Mouse (Mus musculus) CD8-positive naive resting alpha-beta T cell, adult 2 months (primary cell): ENCODE results near the gene Cacna1a.
A peak's percentile ranks its signal among the peaks of the same experiment; 100 is the strongest.
"Not testable (repeated sequence)": the region's sequence is repeated elsewhere in the genome, so short reads cannot be mapped to it uniquely, and the experiment has no call there.

ENCODE experiments used
- DNase-seq, 2 experiments: peaks; one replicate each; pipeline ENCODE4 v3.0.0; 2022; ENCODE audit warnings: low read depth in 2 of 2, low spot score in 2 of 2

Gene Cacna1a

DNA sequence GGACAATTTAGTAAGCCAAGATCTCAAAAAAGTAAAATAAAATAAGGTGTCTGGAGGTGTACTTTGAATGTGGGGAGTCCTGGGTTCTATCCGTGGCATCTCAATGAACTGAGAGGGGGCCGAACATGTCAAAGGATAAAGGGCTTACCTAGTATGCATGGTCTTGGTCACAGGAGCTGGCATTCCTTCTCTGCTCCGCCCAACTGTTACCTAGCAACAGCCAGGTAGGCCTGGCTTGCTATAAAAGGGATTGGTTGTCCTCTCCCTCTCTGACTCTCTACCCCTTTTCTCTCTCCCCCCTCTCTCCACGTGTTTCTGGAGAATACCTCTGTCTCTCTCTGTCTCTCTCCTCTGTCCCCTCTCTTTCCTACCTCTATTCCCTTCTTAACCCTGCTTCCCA is 269.4 kb downstream of the Cacna1a start:
- DNase-seq = no peak

DNA sequence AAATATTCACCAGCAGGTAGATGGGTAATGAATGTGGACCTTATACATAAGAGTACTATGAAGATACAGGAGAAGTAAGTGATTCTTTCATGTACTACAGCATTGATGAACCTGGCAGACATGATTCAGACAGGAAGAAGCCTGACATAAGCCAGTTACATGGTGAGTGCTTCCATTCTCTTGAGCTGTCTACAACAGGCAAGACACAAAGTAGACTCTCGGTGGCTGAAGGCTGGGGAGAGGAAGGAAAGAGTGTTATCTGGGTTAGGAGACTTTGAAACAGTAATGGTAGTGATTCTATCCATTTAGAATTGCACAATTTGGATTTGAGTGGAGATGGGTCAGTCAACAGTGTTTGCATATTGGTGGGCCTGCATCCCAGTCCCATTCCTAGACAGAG is 270.7 kb downstream of the Cacna1a start:
- DNase-seq = no peak

DNA sequence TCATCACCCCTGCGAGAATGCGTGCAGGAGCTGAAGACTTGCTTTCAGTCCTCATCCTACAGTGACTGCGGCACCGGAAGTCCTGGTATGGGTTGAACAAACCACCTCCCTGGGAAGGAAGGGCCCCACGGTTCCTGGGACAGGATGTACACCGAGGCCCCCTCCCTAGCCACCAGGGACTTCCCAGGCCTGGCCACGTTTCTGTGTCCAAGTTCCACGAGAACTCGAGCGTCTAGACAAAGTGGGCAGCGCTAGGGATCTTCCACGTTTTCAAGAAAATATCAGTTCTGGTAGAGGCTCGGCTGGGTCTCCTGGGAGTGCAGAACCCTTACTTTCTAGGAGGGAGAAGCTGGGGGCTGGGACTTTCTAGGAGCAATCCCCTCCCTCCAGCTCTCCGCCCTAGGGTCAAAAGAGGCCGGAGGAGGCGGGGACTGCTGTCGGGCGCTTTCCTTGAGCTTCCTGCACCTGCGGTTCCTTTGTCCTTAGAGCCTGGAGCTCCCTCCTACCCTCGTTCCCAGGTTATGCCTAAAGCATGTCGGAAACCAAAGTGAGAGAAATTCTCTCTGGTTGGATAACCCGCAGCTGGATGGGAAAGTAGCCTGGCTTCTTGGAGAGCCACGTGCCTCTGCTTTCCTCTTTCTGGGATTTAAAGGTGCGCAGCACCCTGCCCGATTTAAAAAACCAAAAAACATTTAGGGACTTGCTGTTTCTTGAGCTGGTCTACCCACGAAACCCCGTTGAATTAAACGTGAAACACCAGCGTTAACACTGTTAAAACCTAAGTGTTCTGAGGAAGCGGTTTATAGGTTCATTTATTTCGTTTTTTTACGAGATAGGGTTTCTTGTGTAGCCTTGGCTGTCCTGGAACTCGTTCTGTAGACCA is 271.9 kb downstream of the Cacna1a start:
- peak; percentile 72 to 77 for DNase-seq

DNA sequence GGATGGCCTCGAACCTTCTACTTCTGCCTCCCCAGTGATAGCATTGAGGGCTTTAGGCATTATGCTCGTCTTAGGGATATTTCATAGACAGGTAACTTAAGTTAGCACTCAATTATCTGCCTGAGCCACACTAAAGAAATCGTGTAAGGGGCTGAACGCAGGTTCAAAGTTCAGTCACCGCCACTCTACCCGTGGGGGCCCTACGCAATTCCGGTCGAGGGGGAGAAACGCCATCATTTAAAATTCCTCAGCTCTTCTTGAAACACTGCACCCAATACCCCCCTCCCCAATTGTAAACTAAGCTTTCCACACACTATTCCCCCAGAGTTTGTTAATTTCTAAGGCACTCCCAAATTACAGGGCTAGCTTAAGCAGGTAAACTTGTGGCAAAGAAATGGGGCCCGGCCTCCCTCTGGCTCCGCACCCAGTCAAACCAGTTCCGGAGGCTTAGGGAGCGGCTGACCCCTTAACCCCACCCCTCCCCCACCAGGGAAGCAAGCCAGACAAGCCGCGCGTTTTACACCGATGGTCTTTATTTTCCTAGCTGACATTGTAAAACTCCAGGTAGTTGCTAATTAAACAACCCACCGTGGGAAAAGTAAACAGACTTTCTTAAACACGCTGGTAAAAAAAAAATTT is 272.7 kb downstream of the Cacna1a start:
- peak in 1 of 2 experiments; percentile 19 for DNase-seq

DNA sequence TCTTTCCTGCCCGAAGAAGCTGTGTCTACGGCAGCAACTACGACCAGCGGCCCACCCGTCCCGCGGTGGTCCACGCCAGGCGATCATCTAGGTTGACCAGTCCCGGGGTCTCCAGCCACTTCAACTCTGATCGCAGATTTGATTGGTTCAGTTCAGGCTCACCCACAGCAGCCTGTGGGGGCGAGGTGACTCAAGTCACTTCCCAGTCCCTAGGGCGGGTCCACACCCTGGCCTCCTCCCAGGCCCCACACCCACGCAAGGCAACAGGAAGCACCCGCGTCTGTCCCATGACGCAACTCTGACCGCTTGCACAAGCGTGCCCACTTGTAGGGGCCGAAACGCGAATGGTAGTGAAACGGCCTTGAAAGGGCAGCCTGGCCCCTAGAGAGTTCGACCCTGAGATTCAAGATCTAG is 273.2 kb downstream of the Cacna1a start:
- peak in 1 of 2 experiments; percentile 57 for DNase-seq

DNA sequence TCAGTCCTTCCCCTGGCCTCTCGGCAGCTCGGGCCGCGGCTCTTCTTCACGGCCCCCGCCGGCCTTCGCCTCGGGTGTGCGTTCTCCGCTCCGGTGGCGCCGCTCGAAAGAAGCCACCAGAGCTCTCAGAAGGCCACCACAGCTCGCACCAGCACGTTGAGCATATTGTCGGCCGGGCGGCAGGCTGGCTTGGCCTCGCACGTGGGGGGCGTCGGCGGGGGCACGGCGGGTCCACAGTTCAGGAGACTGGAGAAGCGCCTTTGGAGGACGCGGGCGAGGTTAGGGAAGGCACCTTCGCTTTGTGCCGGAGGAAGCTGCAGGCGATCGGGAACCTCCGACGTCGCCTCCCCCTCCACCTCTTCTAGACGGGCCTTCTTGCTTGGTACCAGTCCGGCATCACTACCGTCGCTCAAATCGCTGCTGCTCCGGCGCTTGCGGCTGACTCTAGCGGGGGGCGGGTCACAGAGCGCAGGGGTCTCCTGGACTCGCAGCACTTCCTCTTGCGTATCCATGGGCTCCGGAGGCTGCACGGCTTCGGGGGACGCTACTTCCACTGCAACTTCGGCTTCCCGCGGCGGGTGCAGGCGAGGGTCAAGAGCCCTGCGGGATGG is 273.8 kb downstream of the Cacna1a start:
- DNase-seq = peak; percentile 49 to 58

DNA sequence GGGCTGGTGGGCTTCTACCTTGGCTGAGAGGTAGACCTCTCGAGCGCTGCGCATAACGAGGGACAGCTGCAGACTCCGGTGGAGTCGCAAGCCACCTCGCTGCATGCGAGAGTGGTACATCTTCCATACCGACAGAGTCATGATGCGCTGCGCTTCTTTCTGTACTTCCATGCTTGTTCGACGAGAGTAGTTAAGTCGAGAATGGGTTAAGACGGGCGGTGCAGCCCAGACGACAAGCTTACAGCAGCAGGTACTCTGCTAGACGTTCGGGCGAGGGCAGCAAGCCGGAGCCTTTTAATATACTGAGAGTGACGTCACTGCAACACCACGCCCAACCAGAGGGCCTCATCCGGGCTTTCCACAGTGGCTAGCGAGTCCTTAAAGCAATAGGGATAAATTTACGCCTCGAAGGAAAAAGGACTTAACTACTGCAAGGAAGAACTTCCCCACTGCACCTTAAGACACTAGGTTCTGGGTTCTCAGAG is 274.4 kb downstream of the Cacna1a start, which contains the start of gene Ier2:
TSS of gene Ier2 (minus strand) at position 272 of the 485 bp plus-strand sequence.
- peak; percentile 91 for DNase-seq

DNA sequence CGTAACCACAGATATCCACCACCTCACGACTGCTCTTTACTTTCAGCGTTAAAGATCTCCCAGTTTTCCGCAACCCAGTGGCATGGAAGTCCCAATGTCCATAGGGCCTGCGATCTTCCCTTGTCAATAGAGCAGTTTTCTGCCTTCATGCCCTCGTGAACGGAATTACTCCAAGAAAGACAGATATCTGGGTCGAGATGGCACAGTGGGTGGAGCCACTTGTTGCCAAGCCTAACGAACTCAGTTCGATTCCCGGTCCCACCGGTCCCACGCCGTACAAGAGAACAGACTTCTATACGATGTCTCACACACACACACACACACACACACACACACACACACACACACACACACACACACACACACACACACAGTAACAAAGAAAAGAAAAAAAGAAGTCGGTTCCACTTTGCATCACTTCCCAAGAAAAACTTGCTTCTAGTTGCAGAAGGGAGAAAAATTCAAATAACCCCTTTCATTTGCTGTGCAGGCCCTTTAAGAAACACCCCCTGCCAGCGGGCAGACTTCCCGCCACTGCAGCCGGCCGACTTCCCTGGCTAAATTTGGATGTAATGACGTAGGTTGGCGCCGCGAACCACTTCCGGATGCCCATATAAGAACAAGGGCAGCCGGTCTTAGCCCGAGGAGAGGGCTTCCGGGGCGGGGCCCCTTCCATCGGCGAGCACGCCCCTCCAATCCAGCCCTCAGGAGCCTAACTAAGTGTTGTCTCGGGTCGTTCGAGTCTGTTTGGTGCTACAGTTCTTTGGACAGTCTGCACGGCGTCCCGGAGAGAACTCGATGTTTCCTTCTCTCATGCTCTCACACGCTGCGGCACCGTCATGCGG is 275.5 kb downstream of the Cacna1a start:
- DNase-seq = peak; percentile 83 to 84

DNA sequence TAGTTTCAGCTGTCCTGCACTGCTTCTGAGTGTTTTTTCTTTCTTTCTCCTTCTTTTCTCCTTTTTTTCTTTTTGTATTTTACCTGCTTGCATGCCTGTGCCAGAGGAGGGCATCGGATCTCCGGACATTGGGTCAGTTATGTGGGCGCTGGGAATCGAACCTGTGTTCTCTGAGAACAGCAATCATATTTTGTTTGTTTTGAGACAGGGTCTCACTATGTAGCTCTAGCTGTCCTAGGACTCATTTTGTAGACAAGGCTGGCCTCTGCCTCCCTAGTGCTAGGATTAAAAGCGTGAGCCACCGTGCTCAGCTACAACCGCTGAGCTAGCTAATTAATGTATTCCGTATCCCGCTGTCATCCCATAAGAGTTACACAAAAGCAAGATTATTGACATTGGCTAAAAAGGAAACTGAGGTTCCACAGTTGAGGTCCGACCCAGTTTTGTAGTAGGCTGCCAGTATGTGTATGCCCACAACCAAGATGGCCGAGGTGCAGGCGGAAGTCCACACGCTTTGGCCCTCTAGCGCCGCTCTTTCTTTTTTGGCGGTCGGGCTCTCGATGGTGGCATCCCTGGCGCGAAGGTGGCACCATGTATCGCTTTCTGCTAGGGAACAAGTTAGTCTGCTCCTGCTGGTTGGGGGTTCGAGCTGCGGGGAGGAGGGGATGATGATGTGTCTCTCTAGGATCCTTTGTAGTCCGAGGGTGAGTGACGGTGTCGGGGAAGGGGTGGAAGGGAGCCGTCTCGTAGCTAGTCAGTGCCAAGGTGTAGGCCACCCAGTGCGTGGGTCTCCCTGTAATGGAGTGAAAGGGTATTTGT is 276.5 kb downstream of the Cacna1a start:
- peak; percentile 43 to 51 for DNase-seq

DNA sequence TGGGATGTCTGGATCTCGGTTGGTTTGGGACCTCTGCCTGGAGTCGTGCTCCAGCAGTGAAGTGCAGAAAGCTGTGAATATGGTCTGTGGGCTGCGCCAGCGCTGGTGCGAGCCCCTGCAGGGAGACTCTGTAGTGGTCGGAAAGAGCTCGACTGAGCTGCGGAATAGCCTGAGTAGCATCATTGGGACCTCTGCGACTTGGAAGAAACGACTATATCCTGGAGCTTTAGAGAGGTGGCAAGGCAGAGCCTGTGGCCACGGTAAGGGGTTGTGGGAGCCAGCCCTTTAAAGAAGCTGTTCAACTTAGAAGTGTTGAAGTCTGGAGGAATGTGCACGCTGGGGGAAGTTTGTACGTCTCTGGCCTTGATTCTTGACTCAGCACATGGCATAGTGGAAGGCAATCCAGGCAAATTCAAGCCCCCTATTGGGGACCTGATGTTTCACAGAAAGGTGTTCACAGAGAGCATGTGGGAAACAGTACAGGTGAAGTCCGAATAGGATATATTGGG is 277.2 kb downstream of the Cacna1a start:
- DNase-seq = no peak

DNA sequence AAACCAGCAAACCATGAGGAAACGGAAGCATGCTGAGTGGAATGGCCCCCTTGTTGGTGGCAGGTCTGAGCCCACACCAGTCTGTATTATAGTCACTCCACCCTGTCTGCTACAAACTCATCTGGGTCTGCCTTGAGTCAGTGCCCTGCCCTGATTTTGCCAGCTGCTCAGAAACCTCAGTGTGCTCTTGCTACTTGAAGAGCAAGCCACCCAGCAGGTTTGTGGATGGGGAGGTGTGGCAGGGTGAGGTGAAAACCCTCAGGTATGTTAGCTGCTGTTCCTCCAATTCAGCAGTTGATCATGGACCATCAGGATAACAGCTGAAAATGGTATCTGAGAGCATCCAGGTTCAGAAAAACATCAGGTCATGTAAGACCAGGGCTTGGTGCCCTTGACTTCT is 279.8 kb downstream of the Cacna1a start:
- DNase-seq = no peak

DNA sequence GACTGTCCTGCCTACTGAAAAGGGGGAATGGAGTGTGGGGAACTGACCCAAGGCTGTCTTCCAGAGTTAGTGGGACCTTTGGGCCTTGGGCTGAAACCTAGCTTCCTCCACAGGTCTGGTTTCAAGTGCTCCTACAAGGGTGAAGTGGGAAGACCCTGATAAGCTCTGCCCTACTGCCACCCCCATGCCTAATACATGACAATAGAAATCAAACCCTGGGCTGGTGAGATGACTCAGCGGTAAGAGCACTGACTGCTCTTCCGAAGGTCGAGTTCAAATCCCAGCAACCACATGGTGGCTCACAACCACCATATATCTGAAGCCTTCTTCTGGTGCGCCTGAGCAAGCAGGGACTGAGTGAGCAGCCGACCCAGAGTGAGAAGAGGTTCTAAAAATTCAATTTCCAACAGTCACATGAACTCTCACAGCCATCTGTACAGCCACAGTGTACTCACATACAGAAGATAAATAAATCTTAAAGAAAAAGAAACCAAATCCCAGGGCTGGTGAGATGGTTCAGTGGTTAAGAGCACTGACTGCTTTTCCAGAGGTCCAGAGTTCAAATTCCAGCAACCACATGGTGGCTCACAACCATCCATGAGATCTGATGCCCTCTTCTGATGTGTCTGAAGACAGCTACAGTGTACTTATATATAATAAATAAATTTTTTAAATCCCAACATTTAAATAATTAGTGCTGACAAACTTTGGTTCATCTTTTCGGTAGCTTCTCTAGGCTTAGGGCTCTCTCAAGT is 280.7 kb downstream of the Cacna1a start:
- DNase-seq = no peak

DNA sequence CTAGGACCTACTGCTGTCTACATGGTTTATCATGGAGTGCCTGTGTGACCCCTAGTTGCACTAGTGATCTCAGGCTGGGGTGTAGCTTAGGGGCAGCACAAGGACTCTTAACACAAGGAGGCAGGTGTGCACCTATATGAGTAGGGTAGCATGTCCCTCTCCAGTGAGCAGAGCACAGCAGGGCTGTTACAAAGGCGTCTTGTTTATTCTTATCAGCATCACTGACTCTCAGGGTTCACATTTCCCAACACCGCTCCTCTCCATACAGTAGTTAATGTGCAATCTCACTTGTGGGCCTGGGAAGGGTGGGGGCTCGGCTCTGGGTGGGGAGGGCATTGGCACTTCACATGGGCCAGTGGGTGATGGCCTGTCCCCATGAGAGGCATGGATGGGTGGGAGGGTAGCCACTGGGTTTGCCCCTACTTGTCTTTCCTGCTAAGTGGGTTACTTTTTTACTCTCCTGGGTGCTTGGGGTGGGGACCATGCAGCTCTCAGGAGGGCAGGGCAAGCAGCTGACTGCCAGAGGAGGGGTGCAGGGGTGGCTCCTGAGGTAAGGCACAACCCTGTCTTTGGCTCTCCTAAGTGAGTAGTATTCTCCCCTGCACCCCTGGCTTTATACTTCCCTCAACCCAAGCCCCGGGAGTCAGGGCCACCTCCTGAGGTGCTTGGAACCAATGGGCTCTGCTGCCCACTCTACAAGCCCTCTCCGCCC is 282.2 kb downstream of the Cacna1a start:
- not testable (repeated sequence) for DNase-seq

DNA sequence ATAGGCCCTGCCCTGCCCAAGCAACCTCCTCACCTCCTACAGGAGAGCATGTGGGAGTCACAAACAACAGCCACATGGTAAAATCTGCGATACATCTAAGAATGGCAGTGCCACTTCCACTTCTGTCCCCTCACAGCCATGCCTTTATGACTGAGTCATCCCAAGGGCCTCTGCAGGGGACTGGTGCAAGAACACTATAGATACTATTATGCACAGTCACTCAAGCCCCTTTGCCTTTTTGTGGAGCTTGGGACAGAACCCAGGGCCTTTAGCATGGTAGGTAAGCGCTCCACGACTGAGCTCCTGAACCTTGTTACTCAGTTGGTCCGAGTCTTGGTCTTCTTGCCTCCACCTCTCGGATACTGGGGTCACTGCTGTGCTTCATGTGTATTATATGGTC is 289.1 kb downstream of the Cacna1a start:
- no peak for DNase-seq

DNA sequence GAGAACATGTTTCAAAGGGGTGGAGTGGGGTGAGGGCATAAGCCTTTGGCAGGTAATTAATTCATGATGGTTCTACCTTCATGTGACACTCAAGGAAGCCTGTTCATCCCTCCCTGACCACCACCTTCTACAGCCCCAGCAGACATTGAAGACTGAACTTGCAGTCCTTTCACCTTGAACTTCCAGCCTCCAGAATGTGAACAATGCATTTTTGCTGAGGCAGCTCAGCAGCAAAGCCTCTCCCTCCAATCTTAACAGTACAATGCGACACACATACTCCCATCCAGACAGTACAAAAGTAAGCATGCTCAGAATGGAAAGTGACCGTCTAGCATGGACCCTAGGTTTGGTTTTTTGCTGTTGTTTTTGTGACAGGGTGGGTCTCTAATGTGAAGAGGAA is 293.2 kb downstream of the Cacna1a start:
- no peak for DNase-seq

DNA sequence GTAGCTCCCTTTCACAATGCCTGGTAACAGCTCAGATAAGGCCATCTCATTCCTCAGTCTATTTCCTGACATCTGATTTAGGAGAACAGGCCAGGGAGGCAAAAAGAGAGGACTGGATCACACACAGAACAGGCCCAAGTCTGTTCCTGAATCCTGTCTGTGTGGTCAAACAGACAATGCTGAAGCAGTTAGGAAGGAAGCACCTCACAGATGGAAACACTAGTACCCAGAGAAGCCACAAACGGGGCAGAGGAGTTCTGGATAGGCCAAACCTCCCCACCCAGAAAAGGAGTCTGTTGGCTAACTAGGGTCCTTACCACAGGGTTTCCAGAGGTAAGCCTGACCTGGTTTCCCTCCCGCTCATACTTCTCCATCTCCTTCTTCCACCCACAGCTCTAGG is 294.0 kb downstream of the Cacna1a start:
- no peak for DNase-seq

DNA sequence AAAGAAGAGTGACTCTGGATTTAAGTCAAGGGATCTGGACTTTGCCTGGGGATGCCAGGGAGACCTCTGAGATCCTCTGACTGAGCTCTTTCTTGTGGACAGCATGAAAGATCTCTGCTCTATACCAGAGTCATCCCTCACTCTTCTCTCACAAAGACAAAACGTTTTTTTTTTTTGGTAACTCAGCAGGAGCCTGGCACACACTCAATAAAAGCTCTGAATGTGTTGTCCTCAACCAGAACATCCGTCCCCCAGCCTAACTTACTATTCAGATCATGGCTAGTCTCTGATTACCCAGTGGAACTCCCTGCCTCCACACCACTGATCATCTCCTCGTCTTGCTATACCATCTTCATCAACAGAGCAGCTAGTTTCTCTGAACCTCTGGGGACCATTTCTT is 296.3 kb downstream of the Cacna1a start:
- no peak for DNase-seq

DNA sequence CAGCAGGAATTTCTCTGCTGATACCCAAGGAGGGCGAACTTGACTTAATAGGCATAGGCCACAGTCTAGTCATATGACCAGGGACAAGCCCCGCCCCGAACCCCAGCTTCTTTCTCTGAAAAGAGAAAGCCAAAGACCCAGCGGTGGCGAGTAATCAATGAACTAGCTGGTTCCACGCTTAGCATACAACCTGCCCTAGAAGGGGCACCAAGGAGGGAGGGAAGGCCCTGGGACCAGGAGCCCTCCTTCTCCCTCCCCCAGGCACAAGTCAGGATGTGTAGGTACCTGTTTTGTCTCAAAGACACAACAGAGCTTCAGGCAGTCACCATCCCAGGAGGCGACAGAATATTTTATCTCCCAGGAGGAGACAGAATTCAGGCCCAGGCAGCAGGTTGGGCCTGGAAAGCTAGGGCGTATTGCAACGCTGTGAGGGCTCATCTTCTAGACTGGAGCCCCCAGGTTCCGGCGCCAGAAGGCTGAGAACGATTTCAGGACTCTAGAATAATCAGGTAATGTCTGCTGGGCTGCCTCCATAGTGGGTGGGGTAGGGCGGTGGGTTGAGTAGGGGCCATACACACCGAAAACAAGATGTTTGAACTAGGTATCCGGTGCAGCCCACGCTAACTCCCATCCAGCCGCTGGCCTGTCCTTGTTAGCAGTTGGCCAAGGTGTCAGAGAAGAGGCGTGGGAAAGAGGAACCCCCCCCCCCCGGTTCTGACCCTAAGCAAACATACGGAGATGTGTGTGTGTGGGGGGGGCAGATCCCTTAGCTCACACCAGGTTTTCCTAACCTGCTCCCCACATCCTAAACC is 298.2 kb downstream of the Cacna1a start, which contains the start of gene Trmt1:
TSS of gene Trmt1 (plus strand) at position 117 of the 812 bp plus-strand sequence.
- no peak for DNase-seq
